Mouse (Mus musculus) thymus, postnatal 10 days (tissue): Measurements from ENCODE around the gene Eml3.
"Not testable (repeated sequence)": the region's sequence is repeated elsewhere in the genome, so short reads cannot be mapped to it uniquely, and the experiment has no call there.

Experiments used
- DNase-seq, 2 experiments: peaks; one replicate each; pipeline ENCODE4 v3.0.0; 2021; ENCODE audit warnings: low spot score in 2 of 2

The Eml3 gene

GRCm38 (mm10) chr19:8929224-8930088 lies at the start of gene Eml3, which contains the start of gene Rom1:
Gene Eml3 (plus strand): TSS chr19:8929552.
Gene Rom1 (minus strand): TSS chr19:8929356.
- peak; percentile 79 to 92 for DNase-seq

GRCm38 (mm10) chr19:8880311-8881033 lies 48.9 kb upstream of the Eml3 start, which contains the start of gene Uqcc3:
Gene Uqcc3 (minus strand): TSS chr19:8880923.
- peak; percentile 88 for DNase-seq

- no peak for DNase-seq
These were observed 48.3 kb upstream of the Eml3 start for GRCm38 (mm10) chr19:8881034-8881392.

GRCm38 (mm10) chr19:8883616-8884015 lies 45.7 kb upstream of the Eml3 start, which contains the start of the genes Lbhd1 and Gm49403:
Gene Lbhd1 (plus strand): TSS chr19:8883732.
Gene Gm49403 (plus strand): TSS chr19:8883930.
- DNase-seq = no peak

- no peak for DNase-seq
These were observed 42.3 kb upstream of the Eml3 start for GRCm38 (mm10) chr19:8886916-8887584.

GRCm38 (mm10) chr19:8887585-8888463 lies 41.5 kb upstream of the Eml3 start:
- no peak for DNase-seq

- peak; percentile 94 to 96 for DNase-seq
These were observed 40.6 kb upstream of the Eml3 start, which contains the start of the genes 1810009A15Rik and Gm49416 for GRCm38 (mm10) chr19:8888511-8889385. Gene 1810009A15Rik (plus strand): TSS chr19:8888853. Gene Gm49416 (plus strand): TSS chr19:8888926.

- DNase-seq = peak; percentile 73 to 83
These were observed 36.3 kb upstream of the Eml3 start, which contains the start of gene Ints5 for GRCm38 (mm10) chr19:8892829-8893766. Gene Ints5 (plus strand): TSS chr19:8893005.

- no peak for DNase-seq
These were observed 33.9 kb upstream of the Eml3 start for GRCm38 (mm10) chr19:8895397-8895960.

- DNase-seq = not testable (repeated sequence)
These were observed 33.1 kb upstream of the Eml3 start for GRCm38 (mm10) chr19:8896231-8896630.

GRCm38 (mm10) chr19:8897211-8897864 lies 32.0 kb upstream of the Eml3 start:
- DNase-seq = not testable (repeated sequence)

- DNase-seq = peak; percentile 90 to 92
These were observed 31.4 kb upstream of the Eml3 start, which contains the start of gene Ganab for GRCm38 (mm10) chr19:8897865-8898495. Gene Ganab (plus strand): TSS chr19:8898071.

- no peak for DNase-seq
These were observed 30.8 kb upstream of the Eml3 start for GRCm38 (mm10) chr19:8898576-8898975.

GRCm38 (mm10) chr19:8899079-8899478 lies 30.3 kb upstream of the Eml3 start:
- no peak for DNase-seq

GRCm38 (mm10) chr19:8903412-8903811 lies 25.9 kb upstream of the Eml3 start:
- no peak for DNase-seq

GRCm38 (mm10) chr19:8908531-8908930 lies 20.8 kb upstream of the Eml3 start:
- DNase-seq = no peak

GRCm38 (mm10) chr19:8911810-8912209 lies 17.5 kb upstream of the Eml3 start:
- DNase-seq = no peak
